Mouse (Mus musculus) megakaryocyte, embryonic 14.5 days (primary cell): ENCODE measurements around the gene Cpox.

Experiments
- FLI1 ChIP-seq: IDR thresholded peaks from 2 replicates; pipeline ENCODE4 v1.6.1; 2012; ENCODE audit warnings: low read length, inconsistent platforms, mixed read lengths
- GATA1 ChIP-seq: IDR thresholded peaks from 3 replicates; pipeline ENCODE4 v1.6.1; 2012; ENCODE audit warnings: mixed read lengths, low read length, inconsistent platforms, borderline replicate concordance

- TF ChIP-seq GATA1 (no peak), FLI1 (no peak)
These were observed 47.0 kb upstream of the Cpox start for GRCm38 (mm10) chr16:58623114-58623513.
